Mouse (Mus musculus) embryo, embryonic 11.5 days (tissue): Measurements from ENCODE around the gene 6430571L13Rik.

Experiments
- DNase-seq: peaks from one replicate; pipeline ENCODE4 v3.0.0-alpha.2; 2012; ENCODE audit warnings: low read depth, low spot score

Gene 6430571L13Rik

DNA sequence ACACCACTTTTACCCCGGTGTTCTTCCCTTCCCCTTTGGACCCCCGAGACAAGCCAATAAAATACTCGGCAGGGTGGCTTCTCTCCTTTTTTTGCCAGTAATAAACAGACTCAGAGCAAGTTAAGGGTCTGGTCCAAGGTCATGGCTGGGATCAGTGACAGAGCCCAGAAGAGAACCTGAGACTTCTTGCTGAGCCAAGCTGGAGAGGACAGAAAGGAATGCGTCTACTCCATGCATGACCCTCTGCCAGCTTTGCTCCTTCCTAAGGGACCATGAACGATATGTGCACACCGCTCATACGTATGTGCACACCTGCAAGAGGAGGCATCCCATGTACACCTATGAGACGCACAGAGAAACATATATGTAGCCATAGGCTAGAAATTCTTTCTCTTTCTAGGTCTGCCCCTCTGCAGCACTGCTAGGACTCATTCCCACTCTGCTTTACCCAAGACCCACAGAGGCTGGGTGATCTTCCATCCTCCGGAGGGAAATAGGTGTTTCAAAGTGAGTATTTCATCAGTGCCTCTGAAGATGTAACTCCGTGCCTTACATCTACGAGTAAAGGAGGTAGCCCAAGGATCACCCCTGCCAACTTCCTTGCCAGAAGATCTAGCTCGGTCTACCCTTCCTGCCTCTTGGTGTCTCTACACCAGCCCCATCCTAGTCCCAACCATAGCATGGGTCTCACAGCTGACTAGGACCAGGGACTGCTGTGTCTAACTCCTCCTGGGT is 676 bp downstream of the 6430571L13Rik start:
- DNase-seq, result no peak

DNA sequence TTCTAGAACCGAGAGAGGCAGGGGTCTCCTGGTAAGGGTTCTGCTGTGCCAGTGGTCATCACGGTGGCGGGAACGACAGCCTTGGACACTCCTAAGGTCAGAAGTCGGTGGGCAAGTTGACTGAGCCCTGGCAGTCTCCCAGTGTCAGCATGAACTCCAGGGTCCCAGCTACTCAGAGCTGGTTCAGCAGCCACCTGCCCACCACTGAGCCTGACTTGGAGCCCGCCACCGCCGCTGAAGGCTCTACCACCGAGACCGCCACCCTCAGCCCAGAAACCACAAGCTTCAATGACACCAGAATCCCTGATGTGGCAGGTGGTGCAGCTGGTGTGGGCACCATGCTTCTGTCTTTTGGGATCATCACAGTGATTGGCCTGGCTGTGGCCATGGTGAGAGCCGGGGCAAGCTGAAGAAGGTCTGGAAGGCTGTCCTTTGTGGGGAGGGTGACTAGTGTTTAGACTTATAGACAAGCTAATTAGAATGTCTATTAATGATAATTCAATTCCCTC is 1.9 kb downstream of the 6430571L13Rik start:
- DNase-seq, result no peak

DNA sequence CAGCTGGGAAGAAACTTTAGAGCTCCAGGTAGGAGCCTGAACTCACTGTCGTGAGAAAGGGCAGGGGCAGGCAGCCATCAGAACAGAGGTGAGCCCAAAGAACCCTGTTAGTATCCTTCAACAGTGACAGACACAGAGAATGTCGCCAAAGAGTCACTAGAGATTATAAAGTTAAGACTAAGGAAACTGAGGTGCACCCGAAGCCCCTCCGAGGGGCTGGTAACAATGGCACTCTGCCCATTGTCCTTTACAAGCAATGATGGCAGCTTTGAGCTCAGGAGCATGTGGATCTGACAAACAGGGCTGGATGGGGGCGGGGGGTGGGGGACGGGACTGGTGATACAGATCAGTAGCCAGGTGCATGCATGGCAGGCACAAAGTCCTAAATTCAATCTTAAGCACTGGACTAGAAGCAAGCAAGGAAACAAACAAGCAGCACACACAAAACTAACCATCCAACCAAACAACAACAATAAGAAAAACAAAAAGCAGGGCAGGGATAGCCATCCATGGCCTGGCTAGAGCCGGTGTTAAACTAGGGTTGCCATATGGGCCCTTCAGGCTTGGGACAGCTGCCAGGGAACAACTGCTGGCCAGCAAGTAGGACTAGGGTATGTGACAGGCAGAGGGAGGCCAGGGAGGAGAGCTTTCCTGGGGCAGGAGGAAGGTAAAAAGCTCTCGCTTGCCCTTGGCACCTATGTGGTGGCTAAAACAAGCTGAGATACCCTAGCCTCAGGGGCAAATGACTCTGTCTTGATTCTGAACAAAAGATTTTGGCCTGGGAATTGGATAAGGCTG is 2.9 kb downstream of the 6430571L13Rik start:
- no peak for DNase-seq

DNA sequence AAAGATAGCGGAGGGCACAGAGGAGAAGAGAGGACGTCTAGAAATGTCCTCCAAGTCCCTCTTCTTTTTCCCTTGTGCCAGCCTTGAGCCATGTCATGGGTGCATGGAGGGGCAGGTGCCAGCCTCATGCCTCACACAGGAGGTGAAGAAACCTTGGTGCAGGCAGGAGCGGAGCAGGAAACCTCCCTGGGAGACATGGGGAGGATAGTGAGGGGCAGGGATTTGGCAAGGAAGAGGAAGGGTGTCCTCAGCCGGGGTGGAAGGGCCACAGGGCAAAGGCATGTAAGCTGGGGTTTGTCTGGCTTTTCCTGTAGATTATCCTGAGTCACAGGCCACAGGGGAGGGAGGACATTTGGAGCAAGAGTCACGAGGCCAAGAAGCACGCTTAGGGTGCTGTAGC is 3.6 kb downstream of the 6430571L13Rik start:
- no peak for DNase-seq

DNA sequence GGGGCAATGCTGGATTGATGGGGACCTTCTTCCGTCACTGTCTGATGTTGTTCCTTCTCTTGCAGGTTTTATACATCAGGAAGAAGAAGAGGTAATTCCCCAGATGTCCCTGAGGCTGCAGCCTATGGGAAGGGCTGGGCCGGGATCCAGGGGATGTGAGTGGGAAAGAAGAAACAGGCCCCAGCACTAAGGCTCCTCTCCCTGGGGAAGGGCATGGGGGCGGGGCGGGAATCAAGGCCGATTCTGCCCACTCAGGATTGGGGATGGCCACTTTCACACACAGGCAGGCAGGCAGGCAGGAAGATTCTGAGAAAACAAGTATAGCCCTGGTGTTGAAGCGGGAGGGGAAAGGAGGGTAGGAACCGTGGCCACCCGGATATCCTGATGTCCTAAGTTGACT is 5.7 kb downstream of the 6430571L13Rik start:
- no peak for DNase-seq

DNA sequence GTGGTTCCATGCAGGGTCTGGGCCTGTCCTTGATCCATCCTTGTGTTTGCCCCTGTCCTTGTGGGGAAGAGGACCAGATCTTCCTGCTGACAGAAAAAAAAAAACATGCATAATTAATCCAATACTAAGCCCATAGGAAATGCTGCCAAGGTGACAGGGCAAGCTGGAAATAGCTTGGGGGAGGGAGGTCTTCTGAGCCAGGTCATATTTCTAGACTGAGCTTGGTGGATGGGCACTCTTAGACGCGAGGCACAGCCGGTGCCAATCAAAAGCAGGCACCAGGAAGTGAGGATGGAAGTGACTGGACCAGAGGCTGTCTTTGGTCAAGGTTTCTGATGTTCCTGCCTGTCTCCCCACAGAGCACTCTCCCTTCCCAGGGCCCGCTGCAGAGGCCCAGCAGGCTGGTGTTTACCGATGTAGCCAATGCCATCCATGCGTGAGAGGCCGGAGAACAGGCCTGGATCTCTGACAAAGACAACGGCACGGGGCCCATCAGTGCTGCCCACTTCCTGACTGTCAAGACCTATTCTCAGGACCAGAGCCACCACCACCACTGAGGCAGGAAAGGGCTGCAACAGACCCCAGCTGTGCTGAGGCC is 7.3 kb downstream of the 6430571L13Rik start:
- DNase-seq, result no peak

DNA sequence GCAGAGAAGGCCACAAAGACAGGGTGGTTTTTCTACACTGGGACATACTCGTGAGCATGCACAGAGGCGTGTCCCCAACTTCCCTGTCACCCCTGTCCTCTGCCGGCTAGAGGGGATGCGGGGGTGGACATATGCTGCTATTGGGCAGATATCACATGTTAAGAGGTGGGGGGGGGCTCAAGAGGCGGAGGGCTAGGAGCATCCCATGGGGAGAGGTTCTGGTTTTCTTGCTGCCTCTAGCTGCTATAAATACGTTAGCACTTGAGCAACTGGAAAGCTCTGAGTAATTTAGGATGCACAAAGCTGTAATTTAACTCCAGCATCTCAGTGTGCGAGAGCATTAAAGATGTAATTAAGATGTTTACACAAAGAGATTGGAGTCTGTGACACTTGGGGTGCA is 8.9 kb downstream of the 6430571L13Rik start:
- DNase-seq, result no peak

DNA sequence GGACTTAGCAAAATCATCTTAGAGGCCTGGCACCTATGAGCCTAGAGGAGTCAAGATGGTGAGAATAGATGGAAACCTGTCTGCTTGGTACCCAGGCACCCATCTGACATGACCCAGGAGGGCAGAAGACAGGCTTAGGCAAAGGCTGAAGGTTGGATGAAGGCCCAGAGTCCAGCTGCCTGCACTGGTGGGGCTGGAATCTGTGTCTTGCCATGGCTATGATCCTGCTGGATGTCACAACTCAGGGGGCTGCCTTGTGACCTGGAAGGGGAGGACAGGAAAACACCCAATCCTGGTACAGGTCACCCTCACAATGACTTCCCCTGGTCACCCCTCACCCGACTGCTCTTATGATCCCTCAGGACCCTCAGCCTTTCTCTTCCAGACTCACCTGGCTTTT is 14.4 kb downstream of the 6430571L13Rik start:
- no peak for DNase-seq

DNA sequence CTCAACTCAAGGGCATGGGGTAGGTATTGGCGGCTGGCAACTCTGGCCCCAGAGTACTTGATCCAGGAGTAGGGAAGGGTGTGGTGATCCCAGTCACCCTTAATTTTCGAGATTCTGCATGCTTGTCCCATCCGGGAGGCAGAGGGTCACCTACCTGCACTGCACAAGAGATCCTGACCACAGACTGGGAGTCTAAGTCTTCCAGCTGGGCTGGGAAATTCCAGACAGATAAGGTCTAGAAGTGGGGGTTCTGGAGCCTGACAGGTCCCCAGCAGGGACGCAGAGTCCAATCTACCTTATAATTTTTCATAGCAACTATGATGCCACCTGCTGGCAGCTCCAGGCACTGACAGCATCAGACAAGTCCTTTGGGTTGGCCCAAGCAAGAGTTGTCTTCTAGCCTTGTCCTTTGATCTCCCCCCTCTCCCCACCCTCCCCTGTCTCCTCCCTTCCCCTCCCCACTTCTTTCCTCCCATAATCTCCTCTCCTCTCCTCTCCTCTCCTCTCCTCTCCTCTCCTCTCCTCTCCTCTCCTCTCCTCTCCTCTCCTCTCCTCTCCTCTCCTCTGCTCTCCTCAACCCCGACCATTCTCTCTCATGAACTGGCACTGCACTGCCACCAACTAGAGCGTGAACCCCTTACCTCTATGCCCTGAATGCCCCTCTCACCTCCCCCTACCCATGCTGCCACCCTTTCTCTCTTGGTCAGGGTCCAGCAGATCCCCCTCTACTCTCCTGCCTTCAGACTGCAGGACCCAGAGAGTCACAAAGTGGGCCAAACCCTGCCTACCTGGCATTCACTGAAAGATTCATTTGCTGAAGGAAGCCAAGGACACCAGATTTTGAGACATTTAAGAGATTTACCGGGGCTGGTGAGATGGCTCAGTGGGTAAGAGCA is 15.7 kb downstream of the 6430571L13Rik start:
- DNase-seq, result peak; percentile 54

DNA sequence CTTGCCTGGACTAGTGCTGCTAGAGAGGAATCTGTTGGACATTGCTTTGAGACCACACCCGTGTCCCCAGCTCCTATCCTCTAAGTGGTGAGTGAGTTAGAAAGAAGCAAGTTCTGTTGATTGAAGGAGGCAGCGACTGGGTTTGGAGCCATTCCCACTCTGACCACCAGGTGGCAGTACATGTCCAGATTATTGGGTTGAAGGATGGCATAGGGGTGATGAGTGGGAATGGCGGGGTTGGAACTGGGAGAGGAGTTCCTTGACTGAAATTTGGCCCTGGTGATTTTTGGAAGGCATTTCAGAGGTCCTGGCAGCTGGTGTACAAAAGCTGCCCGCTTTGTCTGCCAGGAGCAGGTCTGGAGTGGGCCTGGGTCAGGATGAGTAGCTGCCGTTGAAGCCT is 17.2 kb downstream of the 6430571L13Rik start:
- peak; percentile 71 for DNase-seq

DNA sequence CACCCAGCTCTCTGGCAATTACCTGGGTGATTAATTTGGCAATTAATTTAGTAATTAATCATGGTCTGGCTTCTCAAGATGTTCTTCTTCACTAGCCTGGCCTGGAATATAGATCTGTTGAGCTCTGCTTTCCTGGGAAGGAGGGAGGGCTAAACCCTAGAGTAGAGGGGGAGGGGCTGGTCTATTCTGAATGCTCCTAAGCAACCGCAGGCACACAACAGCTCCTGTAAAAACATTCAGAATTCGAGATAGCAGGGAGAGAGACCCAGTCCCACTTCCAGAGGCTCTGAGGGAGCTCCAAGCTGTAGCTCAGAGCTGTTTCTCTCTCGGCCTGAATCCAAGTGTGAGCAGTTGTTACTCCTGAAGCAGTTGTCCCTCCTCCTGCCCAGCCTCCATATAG is 20.6 kb downstream of the 6430571L13Rik start:
- DNase-seq, result no peak

DNA sequence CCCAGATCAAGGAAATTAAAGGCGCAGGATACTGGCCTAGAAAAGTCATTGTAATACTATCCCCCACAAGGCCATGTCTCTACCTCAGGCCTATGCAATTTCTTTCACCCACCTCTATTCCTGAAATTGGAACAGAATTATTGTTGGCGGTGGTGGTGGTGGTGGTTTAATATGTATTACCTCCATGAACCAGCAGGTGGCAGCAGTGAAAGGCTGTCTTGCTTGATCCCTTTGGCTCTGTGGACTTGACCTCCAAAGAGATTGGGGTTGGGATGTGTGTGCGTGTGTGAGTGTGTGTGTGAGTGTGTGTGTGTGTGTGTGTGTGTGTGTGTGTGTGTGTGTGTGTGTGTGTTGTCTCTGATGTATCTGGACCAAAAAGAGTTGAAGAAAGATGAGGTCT is 26.2 kb downstream of the 6430571L13Rik start:
- peak; percentile 44 for DNase-seq

DNA sequence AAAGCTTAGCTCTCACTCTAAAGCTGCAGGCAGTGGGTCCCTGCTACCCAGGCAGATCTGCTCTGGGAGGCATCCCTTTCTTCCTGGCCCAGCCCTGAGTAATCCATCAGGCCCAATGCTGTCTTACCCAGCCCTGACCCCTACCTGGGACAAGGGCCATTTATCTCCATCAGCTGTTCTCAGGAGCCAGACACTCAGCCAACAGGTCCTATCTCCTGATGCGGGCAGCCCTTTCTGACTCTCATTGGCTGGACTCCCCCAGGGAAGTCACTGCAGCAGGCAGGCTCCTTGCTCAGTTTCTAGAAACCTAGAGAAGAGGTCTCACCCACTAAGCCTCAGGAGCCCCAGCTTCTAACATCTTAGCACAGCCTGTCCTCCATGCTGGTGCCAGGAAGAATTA is 27.9 kb downstream of the 6430571L13Rik start:
- no peak for DNase-seq

DNA sequence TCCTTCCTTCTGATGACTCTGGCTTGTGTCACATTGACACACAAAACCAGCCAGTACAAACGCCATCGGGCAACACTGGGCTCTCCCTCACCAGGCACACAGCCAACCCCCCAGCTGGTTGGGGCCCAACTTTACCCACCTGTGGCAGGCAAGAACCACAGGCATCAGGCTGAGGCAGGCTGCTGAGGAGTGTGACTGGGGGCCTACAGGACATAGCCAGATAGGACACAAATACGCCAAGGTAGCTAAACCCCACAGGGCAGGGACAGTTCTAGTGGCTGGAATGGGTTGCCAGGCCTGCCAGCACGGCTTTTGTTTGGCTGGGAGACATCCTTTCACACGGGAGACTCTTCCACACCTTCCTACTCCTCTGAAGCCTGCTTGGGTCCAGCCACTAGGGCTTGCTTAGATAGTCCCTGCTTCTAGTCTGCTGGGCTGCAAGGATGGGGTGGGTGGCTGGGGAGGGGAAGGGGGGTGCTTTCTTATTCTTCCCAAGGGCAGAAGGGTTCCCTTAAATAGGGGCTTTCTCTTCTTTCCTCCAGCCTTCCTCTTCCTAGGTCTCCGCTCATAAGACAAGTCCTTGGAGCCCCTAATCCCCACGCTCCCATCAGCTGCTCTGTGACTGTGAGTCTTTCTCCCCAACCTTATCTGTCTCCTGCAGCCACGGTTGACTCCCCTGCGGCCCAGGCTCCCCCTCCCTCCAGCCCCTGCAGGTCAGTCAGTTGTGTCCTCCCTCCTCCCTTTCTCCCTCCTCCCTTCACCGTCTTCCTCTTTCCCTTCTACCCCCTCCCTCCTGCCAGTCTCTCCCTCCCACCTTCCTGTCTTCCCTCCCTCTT is 29.1 kb downstream of the 6430571L13Rik start:
- DNase-seq, result no peak

DNA sequence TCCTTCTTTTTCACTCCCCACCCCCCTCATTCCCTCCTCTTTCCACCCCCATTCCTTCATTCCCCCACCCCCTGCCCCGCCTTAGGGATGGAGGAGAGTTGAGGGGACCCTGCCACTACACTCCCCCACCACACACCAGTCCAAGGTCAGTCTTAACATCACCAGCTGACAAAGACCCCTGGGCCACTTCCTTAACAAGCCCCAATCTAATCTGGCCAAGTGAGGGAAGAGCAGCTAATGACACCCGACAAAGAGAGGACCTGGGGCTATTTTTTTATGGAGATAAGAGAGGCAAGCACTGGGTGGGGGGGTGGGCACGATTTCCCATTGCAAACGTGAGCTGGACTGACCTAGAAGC is 29.7 kb downstream of the 6430571L13Rik start:
- no peak for DNase-seq

DNA sequence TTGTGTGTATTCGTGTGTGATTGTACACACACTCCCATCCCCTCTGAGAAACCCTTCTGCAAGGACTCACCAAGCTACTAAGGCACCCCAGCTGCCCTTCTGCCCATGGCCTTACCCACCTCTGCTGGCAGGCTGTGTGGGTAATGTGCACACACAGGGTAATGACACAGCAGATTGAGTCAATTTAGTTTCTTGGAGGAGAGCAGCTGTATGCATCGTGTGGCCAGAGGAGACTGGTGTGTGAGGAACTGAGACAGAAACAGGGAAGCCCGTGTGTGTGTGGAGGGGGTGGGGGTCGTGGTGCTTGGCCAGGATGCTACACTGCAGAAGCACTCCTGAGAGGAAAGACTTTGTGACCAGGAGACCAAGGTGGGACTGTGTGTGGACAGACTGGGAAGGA is 32.0 kb downstream of the 6430571L13Rik start:
- no peak for DNase-seq

DNA sequence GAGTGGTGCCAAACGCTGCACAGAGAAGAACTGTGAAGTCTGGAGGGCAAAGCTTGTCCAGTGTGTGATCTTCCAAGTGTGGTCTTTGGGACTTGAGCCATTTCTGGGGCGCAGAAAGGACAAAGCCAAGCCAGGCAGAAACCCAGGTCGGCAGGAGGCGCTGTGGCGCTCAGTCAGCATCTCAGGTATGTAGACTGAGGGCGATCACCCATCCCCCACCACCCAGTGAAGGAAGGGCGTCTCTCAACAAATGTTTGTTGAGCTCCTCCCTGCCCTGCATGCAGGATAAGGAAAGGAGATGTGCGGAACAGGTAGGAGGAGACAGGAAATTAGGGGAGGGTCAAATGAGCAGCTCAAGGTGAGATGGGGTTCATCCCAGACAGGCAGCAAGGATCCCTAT is 34.2 kb downstream of the 6430571L13Rik start:
- DNase-seq, result peak; percentile 51

DNA sequence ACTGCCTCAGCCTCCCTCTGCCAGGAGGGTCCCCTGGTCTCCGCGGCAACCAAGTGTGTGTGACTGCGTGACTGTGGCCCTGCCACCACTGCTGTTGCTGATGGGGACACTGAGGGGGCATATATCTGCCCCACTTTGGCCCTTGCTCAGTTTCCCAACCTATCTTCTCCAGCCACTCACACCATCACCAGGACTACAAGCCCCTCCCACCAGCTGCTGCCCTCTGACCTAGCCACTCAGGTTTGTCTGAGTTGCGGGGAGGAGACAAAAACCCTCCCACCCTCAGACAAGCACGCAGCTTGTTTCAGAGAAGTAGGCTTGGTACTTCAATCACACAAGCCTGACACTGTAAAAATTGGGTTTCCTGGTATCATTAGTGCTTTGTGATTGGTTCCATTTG is 35.0 kb downstream of the 6430571L13Rik start:
- DNase-seq, result no peak

DNA sequence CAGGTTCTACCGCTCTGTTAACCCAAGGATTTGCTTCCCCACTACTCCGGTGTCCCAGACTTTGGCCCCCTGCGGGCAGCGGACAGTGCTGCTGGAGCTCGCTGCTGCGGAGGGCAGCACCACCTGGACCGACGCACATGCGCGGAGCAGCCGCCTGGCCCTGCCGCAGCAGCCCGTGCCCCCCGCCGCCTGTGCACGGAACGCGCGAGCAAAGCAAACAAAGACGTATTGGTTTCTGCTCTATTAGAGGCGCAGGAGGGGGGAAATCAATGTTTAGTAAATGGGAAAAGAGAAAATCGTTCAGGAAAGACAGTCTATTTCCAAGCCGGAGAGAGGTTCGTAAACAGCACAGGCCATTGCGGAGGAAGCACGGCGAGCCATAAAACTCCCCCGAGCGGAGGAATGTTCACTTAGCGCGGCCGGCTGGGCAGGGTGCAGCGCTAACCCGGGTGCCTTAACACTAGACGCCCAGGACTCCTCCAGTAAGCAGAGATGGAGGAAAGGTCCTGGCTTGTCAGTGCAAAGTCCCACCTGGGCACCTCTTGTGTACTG is 37.6 kb downstream of the 6430571L13Rik start:
- DNase-seq, result peak; percentile 34

DNA sequence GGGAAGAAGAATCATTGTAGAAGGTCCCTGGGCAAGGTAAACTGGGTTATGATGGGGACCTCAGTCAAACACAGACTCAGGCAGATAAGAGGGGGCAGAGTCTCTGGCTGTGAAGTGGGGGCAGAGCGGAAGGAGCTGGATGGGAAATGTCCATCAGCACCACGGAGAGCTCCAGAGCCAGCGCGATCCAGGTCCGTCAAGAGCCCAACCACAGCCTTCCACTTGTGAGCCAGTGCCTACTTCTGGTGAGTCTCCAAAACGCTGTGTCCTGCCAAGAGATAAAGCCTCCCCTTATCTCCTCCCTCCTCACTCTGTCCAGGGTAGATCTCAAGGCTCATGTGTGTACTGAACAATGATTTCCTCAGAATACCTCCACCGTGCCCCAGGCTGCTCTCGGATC is 41.3 kb downstream of the 6430571L13Rik start:
- DNase-seq, result peak; percentile 48
